Mouse (Mus musculus) CH12.LX (cell line): Measurements from ENCODE around the gene Cyp11a1. TPM values are rescaled to one million over a fixed set of nuclear protein-coding genes. Genes with fewer than 3 reads are reported as not detected.

Experiments used
- DNase-seq: peaks from one replicate; pipeline ENCODE4 v3.0.0-alpha.2; 2013; ENCODE audit errors: extremely low read depth
- H3K27ac ChIP-seq: 2 replicates; pipeline ENCODE4 v1.5.1; 2012; ENCODE audit warnings: low read depth, mild to moderate bottlenecking, control low read depth, moderate library complexity; ENCODE audit not compliant: insufficient read depth
- H3K27me3 ChIP-seq: replicated peaks from 2 replicates; pipeline ENCODE3; 2012; ENCODE audit warnings: inconsistent platforms
- H3K36me3 ChIP-seq, 2 experiments: replicated peaks in 1 of 2; 2 replicates each; pipeline versions ENCODE3 to v1.6.1; 2012; ENCODE audit warnings: inconsistent platforms in 1 of 2, low read length in 1 of 2, mild to moderate bottlenecking in 1 of 2, mixed read lengths in 1 of 2, moderate library complexity in 1 of 2; ENCODE audit not compliant: control insufficient read depth in 1 of 2, insufficient read depth in 1 of 2
- H3K4me1 ChIP-seq, 2 experiments: 2 replicates each; pipeline ENCODE4 v1.6.1; 2012; ENCODE audit warnings: inconsistent platforms in 1 of 2, moderate library complexity in 1 of 2; ENCODE audit not compliant: insufficient read depth in 2 of 2, control insufficient read depth in 1 of 2
- H3K4me2 ChIP-seq: 2 replicates; pipeline ENCODE4 v1.6.1; 2012; ENCODE audit warnings: low read depth, mild to moderate bottlenecking, control low read depth; ENCODE audit not compliant: poor library complexity, insufficient read depth, severe bottlenecking
- H3K4me3 ChIP-seq, 3 experiments: fragments of 150-350 bp in 1 of 3; sonication (generic) in 1 of 3; replicated peaks in 1 of 3; 2 replicates each; pipeline versions ENCODE3 to v1.5.1; 2011 to 2012; ENCODE audit warnings: low read depth in 2 of 3, low read length in 2 of 3, mild to moderate bottlenecking in 2 of 3, moderate library complexity in 2 of 3, control low read depth in 1 of 3, improper control_type of control experiment in 1 of 3, inconsistent platforms in 1 of 3, mixed read lengths in 1 of 3; ENCODE audit not compliant: poor library complexity in 1 of 3
- H3K79me2 ChIP-seq: replicated peaks from 2 replicates; pipeline ENCODE4 v1.6.1; 2012; ENCODE audit warnings: mild to moderate bottlenecking, moderate library complexity; ENCODE audit not compliant: control insufficient read depth, poor library complexity, insufficient read depth, severe bottlenecking; ENCODE audit errors: extremely low read depth
- H3K9ac ChIP-seq: 2 replicates; pipeline ENCODE4 v1.6.1; 2012; ENCODE audit warnings: low read depth, mild to moderate bottlenecking, control low read depth, moderate library complexity; ENCODE audit not compliant: insufficient read depth
- H3K9me3 ChIP-seq: replicated peaks from 2 replicates; pipeline ENCODE3; 2012; ENCODE audit warnings: low read length, inconsistent platforms, mixed read lengths
- ELF1 ChIP-seq: IDR thresholded peaks from 2 replicates; pipeline ENCODE4 v1.6.1; 2014; ENCODE audit warnings: low read depth, mild to moderate bottlenecking, inconsistent platforms, low read length, improper control_type of control experiment
- ETS1 ChIP-seq: conservative IDR thresholded peaks from 2 replicates; pipeline ENCODE4 v1.6.1; 2012; ENCODE audit warnings: low read depth, mild to moderate bottlenecking, inconsistent platforms, low read length, improper control_type of control experiment, moderate library complexity
- GABPA ChIP-seq: IDR thresholded peaks from 2 replicates; pipeline ENCODE4 v1.6.1; 2012; ENCODE audit warnings: low read depth, low read length, improper control_type of control experiment, inconsistent platforms; ENCODE audit not compliant: insufficient replicate concordance
- IRF4 ChIP-seq: IDR thresholded peaks from 2 replicates; pipeline ENCODE4 v1.6.1; 2014; ENCODE audit warnings: low read depth, mild to moderate bottlenecking, inconsistent platforms, low read length, improper control_type of control experiment
- JUND ChIP-seq: conservative IDR thresholded peaks from 2 replicates; pipeline ENCODE4 v1.6.1; 2011; ENCODE audit warnings: low read depth, low read length, improper control_type of control experiment
- KAT2A ChIP-seq: IDR thresholded peaks from 2 replicates; pipeline ENCODE4 v1.6.1; 2012; ENCODE audit warnings: low read length, improper control_type of control experiment, inconsistent platforms; ENCODE audit not compliant: insufficient replicate concordance
- MAFK ChIP-seq: IDR thresholded peaks from 2 replicates; pipeline ENCODE4 v1.6.1; 2011; ENCODE audit warnings: low read length, improper control_type of control experiment; ENCODE audit not compliant: insufficient replicate concordance
- MAX ChIP-seq: IDR thresholded peaks from 2 replicates; pipeline ENCODE4 v1.6.1; 2011; ENCODE audit warnings: low read length, improper control_type of control experiment
- NELFE ChIP-seq: IDR thresholded peaks from 2 replicates; pipeline ENCODE4 v1.6.1; 2011; ENCODE audit warnings: low read depth, low read length, improper control_type of control experiment
- SMC3 ChIP-seq: IDR thresholded peaks from 2 replicates; pipeline ENCODE4 v1.6.1; 2011; ENCODE audit warnings: low read depth, low read length, improper control_type of control experiment
- TCF12 ChIP-seq: IDR thresholded peaks from 2 replicates; pipeline ENCODE4 v1.6.1; 2014; ENCODE audit warnings: low read depth, mild to moderate bottlenecking, inconsistent platforms, low read length, improper control_type of control experiment
- UBTF ChIP-seq: IDR thresholded peaks from 2 replicates; pipeline ENCODE4 v1.6.1; 2012; ENCODE audit warnings: low read depth, mild to moderate bottlenecking, inconsistent platforms, low read length, improper control_type of control experiment, moderate library complexity
- USF2 ChIP-seq: conservative IDR thresholded peaks from 2 replicates; pipeline ENCODE4 v1.6.1; 2011; ENCODE audit warnings: low read depth, low read length, improper control_type of control experiment
- ZC3H11A ChIP-seq: IDR thresholded peaks from 2 replicates; pipeline ENCODE4 v1.6.1; 2012; ENCODE audit warnings: low read depth, mild to moderate bottlenecking, inconsistent platforms, low read length, improper control_type of control experiment
- ZKSCAN1 ChIP-seq: IDR thresholded peaks from 2 replicates; pipeline ENCODE4 v1.6.1; 2012; ENCODE audit warnings: low read depth, inconsistent platforms, low read length, improper control_type of control experiment, borderline replicate concordance
- ZNF384 ChIP-seq: IDR thresholded peaks from 2 replicates; pipeline ENCODE4 v1.6.1; 2012; ENCODE audit warnings: low read depth, low read length, improper control_type of control experiment, inconsistent platforms
- dilution Hi-C: fragments of 300-500 bp; cut with MboI; formaldehyde crosslinking; loops from 2 replicates; pipeline ENCODE4 v1.14.3; 2020; ENCODE audit warnings: low sequenced_read_pairs; ENCODE audit not compliant: extremely low pct_unique_long_range_greater_than_20kb, extremely low pct_ligation_motif_present
- in situ Hi-C: fragments of 300-500 bp; cut with MboI; formaldehyde crosslinking; loops from 3 replicates; pipeline ENCODE4 v1.14.3; 2019; ENCODE audit warnings: low sequenced_read_pairs, low pct_ligation_motif_present, low pct_unique_long_range_greater_than_20kb, mixed read lengths
- polyA plus RNA-seq: library from polyadenylated mRNA; unstranded; fragments of >175 nt; gene quantifications from 2 replicates; pipeline ENCODE4 v1.2.1, GENCODE M21; 2012; ENCODE audit warnings: low read depth; ENCODE audit not compliant: insufficient read length
- total RNA-seq, 2 experiments: library from RNA; depleted of rRNA; stranded (reverse); fragments of 300-350 nt in 1 of 2; fragments of >200 nt in 1 of 2; gene quantifications; 2 replicates each; pipeline ENCODE4 v1.2.3; 2012 to 2014

The Cyp11a1 gene
- total and polyA plus RNA-seq, 3 experiments: 2.6 to 12.8 (median 9.0) TPM

GRCm38 (mm10) chr9:58028841-58029240 lies 22.6 kb downstream of the Cyp11a1 start:
- Histone ChIP-seq H3K27me3 (peaks cover 5% of the 10 kb centered on the region), H3K9me3 (no peaks in the 10 kb centered on the region)
- TF ChIP-seq JUND: no peak
- TF ChIP-seq MAFK: no peak
- TF ChIP-seq MAX: no peak
- TF ChIP-seq ZC3H11A: no peak
- TF ChIP-seq ZNF384: no peak
- TF ChIP-seq UBTF: no peak
- TF ChIP-seq ELF1: no peak
- TF ChIP-seq, all 38 proteins: peak for 0

GRCm38 (mm10) chr9:58029635-58030034 lies 23.4 kb downstream of the Cyp11a1 start:
- H3K4me1 ChIP-seq: peaks cover 0 to 2% of the 10 kb centered on the region in 2 experiments; a peak in 1 of 4 replicates
- dilution Hi-C loops: no loop called here
- peaks cover 5% of the 10 kb centered on the region for H3K27me3 ChIP-seq
- no peak overlapping the region for H3K4me3 ChIP-seq
- peaks cover 0 to 3% of the 10 kb centered on the region in 2 experiments for H3K36me3 ChIP-seq
- H3K27ac ChIP-seq: no peak overlapping the region
- H3K4me2 ChIP-seq: no peak overlapping the region
- TF ChIP-seq IRF4 (no peak), TCF12 (no peak), ZKSCAN1 (no peak), NELFE (no peak), USF2 (no peak), GABPA (no peak)
- in situ Hi-C loops: loop anchor here (5.0 kb wide), 1 partner anchor 178 kb away; no protein-coding TSS in a partner anchor
- DNase-seq: no peak
- H3K9ac ChIP-seq: no peak overlapping the region
- no peaks in the 10 kb centered on the region for H3K79me2 ChIP-seq
- H3K9me3 ChIP-seq: no peaks in the 10 kb centered on the region

More at GRCm38 (mm10) chr9:58028841-58029240, 22.6 kb downstream of the Cyp11a1 start:
- H3K4me1 ChIP-seq: no peaks in the 10 kb centered on the region
- no peak for DNase-seq
- no peak overlapping the region for H3K27ac ChIP-seq
- dilution Hi-C loops (no loop called here), in situ Hi-C loops (no loop called here)
- H3K9ac ChIP-seq: no peak overlapping the region
- no peak overlapping the region for H3K4me3 ChIP-seq
- H3K36me3 ChIP-seq: peaks cover 0 to 3% of the 10 kb centered on the region in 2 experiments
- no peak overlapping the region for H3K4me2 ChIP-seq
- no peaks in the 10 kb centered on the region for H3K79me2 ChIP-seq

DNA sequence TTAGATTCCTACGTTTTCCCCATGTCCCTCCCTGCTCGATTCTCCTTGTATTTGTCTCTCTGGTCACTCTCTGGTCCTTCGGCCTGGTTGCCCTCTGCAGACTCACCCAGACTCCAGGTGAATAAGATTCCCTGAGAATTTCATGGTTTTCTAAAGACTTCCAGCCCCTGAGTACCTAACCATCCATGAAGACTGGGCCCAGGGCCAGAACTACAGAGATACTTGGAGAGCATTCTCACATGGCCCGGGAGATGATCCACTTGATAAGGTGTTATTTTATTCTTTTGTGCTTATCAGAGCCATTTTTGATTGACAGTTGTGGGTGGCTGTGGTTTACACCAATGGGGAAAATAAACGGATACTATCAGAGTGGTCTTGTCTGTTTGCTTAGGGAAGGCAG lies 25.7 kb downstream of the Cyp11a1 start:
- in situ Hi-C loops (loop anchor here (5.0 kb wide), 1 partner anchor 175 kb away; no protein-coding TSS in a partner anchor), dilution Hi-C loops (no loop called here)

More for the DNA sequence above, 25.7 kb downstream of the Cyp11a1 start:
- no peaks in the 10 kb centered on the region for H3K9me3 ChIP-seq
- TF ChIP-seq NELFE (no peak), KAT2A (no peak), SMC3 (no peak), ETS1 (no peak), UBTF (no peak)
- TF ChIP-seq, all 38 proteins: peak for 0
- Histone ChIP-seq H3K4me1 (peaks cover 0 to 3% of the 10 kb centered on the region in 2 experiments; a peak in 1 of 4 replicates), H3K27ac (no peak overlapping the region), H3K27me3 (peaks cover 7% of the 10 kb centered on the region), H3K36me3 (no peaks in the 10 kb centered on the region), H3K79me2 (no peaks in the 10 kb centered on the region), H3K4me2 (no peak overlapping the region), H3K4me3 (no peak overlapping the region), H3K9ac (no peak overlapping the region)
- no peak for DNase-seq
